Mouse (Mus musculus) right cerebral cortex, adult 2 months (tissue): ENCODE results near the gene Cdc45.
"Not testable (repeated sequence)": the region's sequence is repeated elsewhere in the genome, so short reads cannot be mapped to it uniquely, and the experiment has no call there.

Experiments
- DNase-seq, 2 experiments: peaks; one replicate each; pipeline ENCODE4 v3.0.0; 2021 to 2022; ENCODE audit warnings: low spot score in 2 of 2

Cdc45 gene

GRCm38 (mm10) chr16:18811468-18812384 lies at the start of gene Cdc45, which contains the start of gene Ufd1:
TSS of gene Cdc45 (minus strand) at chr16:18811987.
TSS of gene Ufd1 (plus strand) at chr16:18811779.
- DNase-seq: peak; percentile 90 to 91

- DNase-seq: no peak
These were observed 48.4 kb upstream of the Cdc45 start for GRCm38 (mm10) chr16:18860186-18860585.

DNA sequence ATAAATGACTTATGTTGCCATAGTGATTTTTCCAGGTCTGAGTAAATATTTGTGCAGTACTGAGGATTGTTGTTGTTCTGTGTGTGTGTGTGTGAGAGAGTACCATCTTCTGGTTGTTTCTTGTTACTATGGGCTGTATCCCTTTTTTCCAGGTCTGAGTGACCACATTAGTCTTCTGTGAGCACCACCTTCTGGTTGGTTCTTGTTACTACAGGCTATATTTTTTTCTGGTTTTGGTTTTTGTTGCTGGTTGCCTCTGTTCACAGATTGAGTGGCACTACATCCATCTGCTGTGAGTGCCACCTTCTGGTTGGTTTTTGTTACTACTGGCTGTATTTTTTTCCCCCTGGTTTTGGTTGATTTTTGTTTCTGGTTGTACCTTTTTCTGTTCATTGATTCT lies 46.8 kb upstream of the Cdc45 start:
- peak in 1 of 2 experiments; percentile 24 for DNase-seq

- DNase-seq: not testable (repeated sequence)
These were observed 37.9 kb upstream of the Cdc45 start for GRCm38 (mm10) chr16:18849521-18850190.

GRCm38 (mm10) chr16:18846301-18846820 lies 34.6 kb upstream of the Cdc45 start:
- DNase-seq: no peak

DNA sequence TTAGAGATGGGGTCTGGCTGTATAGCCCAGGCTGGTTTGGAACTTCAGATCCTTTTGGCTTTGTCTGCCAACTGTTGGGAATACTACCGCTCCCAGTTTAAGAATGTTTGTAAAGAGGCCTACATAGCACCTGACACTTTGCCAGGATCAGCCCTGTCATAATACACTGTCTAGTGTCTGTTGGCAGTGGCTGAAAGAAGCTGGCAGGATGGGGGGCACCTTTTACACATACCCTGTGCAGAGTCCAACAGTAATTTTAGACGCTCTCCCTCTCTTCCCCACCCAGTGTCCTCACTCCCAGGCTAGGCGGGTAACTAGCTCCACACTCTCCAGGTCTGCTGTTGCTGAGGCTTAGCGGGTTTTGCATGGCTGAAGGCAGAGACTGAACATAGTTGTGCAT lies 26.6 kb upstream of the Cdc45 start:
- no peak for DNase-seq

DNA sequence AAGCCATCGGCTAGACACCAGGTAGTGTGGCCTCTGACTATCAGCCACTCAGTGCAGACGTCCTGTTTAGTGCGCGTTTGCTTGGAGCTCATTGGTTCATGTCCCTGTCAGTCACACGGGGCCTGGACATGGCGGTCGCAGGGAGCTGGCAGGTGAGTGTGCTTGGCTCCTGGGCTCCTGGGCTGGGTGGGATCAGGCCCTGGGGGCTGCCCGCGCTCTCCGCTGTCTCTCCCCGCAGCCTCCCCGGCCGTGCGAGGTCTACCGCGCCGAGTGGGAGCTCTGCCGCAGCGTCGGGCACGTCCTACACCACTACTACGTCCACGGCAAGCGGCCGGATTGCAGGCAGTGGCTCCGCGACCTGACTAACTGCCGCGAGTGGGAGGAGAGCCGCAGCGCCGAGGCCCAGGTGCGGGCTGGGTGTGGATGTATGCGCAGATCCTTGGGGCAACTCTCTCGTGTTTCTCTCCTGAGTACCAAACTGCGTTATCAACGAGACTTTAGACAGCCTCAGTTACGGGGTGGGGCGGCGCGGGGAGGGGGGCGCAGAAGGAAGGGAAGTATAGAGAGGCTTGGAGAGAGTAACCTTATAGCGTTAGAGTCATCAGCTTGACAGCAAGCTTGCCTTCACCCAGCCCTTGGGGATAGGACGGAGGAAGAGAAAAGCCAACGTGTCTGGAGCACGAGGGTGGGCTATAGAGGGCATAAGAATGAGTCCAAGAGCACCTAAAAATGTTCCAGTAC lies 24.9 kb upstream of the Cdc45 start, which contains the start of the genes 2510002D24Rik and Gm28539:
Gene 2510002D24Rik (plus strand): TSS at position 111 of the 741 bp plus-strand sequence.
Gene Gm28539 (plus strand): TSS at position 117 of the 741 bp plus-strand sequence.
- peak; percentile 97 for DNase-seq

- no peak for DNase-seq
These were observed 24.3 kb upstream of the Cdc45 start for GRCm38 (mm10) chr16:18836073-18836467.

DNA sequence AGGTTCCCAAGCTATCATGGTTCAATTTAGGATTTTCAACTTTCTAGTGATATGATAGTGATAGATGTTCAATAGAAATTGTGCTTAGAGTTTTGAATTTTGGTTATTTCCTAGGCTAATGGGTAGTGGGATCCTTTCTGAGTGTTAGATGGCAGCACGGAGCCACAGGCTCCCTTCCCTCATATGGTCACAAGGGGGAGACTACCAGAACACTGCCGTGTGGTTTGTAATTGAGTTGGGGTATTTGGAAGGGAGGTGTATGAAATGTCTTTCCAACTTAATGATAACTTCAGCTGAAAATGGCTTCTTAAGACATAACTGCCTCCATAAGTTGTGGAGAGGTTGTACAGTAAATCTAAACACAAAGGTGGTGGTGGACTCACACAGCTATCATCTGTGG lies 21.7 kb upstream of the Cdc45 start:
- DNase-seq: no peak

GRCm38 (mm10) chr16:18829102-18829501 lies 17.3 kb upstream of the Cdc45 start:
- DNase-seq: no peak

- no peak for DNase-seq
These were observed 16.8 kb upstream of the Cdc45 start for GRCm38 (mm10) chr16:18828630-18829029.

DNA sequence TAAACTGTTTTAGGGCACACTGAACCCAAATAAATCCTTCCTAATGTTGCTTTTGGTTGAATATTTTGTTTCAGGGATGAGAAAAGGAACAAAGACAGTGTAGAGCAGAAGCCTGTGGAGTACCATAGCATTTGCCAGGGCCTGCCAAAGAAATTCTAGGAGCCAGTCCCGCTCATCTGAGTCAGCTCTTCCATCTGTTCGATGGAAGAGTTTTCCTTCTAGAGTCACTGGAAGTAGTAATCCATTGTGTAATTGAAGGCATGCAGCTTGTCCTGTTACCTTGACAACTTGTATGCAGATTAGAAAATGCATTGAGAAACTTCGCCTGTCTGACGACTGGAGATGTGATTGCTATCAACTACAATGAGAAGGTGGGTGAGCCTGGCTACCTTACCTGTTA lies 11.1 kb upstream of the Cdc45 start:
- peak; percentile 15 to 22 for DNase-seq

- no peak for DNase-seq
These were observed 10.6 kb upstream of the Cdc45 start for GRCm38 (mm10) chr16:18822356-18822755.

DNA sequence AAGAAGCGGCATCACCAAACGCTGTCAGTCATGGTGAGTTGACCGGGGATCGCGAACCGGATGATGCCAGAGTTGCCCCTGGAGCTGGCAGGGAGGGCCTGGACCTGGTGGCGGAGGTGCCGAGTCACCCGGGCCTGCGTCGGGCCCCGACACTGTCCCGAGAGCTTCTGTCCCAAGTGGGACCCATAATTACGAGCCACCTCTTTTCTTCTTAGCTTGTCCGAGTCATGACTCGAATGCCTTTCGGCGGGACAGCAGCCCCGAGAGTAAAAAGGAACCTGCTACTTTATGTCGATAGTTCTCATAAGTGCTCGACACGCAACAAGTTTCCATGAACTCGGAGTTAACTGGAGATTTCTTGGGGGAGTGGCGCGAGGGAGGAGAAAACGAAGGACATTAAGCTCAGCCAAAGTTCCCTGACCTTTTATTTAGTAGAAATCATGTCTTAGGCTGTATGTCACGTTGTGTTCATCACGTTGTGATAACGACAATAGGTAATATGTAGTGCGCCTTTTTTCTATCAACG lies 661 bp upstream of the Cdc45 start:
- DNase-seq: no peak

DNA sequence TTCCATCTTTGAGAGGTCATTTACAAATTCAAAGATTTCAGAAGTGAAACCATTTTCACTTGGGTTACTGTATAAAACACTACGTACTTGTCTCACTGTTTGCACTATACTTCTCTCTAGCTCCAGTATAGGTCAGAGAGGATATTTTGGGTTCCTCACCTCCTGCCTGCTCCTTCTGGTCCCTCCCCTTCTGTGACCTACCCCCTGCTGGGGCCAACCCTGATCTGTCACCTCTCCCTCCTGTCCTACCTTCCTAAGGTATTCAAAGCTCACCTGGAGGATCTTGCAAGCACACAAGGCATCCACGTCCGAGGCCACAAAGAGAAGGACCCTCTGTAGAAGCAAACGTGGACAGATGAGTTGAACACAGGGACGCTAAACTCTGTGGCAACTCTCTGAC lies 755 bp downstream of the Cdc45 start:
- DNase-seq: no peak

- DNase-seq: no peak
These were observed 2.8 kb downstream of the Cdc45 start for GRCm38 (mm10) chr16:18809001-18809400.

GRCm38 (mm10) chr16:18805746-18806145 lies 6.0 kb downstream of the Cdc45 start:
- DNase-seq: no peak

- DNase-seq: peak; percentile 81 to 84
These were observed 12.9 kb downstream of the Cdc45 start for GRCm38 (mm10) chr16:18798841-18799240.

GRCm38 (mm10) chr16:18798151-18798550 lies 13.6 kb downstream of the Cdc45 start:
- DNase-seq: no peak

- DNase-seq: no peak
These were observed 15.1 kb downstream of the Cdc45 start for GRCm38 (mm10) chr16:18796645-18797044.

- DNase-seq: peak; percentile 31 to 44
These were observed 16.4 kb downstream of the Cdc45 start for GRCm38 (mm10) chr16:18795223-18795899.
